Mouse (Mus musculus) heart, postnatal 0 days (tissue): ENCODE data around the gene Dnaja4.

Experiments
- CTCF ChIP-seq: IDR thresholded peaks from 2 replicates; pipeline ENCODE4 v1.5.1; 2016; ENCODE audit warnings: antibody characterized with exemption, control low read depth, low read depth
- EP300 ChIP-seq: IDR thresholded peaks from 2 replicates; pipeline ENCODE4 v1.6.1; 2016; ENCODE audit warnings: antibody characterized with exemption, low read depth

- TF ChIP-seq EP300 = no peak
- no peak for TF ChIP-seq CTCF
These were observed 53.7 kb downstream of the Dnaja4 start for GRCm38 (mm10) chr9:54752201-54752943.
